Mouse (Mus musculus) midbrain, embryonic 14.5 days (tissue): ENCODE measurements around the gene Sdhd. TPM values are rescaled to one million over a fixed set of nuclear protein-coding genes. Genes with fewer than 3 reads are reported as not detected.
A peak's percentile ranks its signal among the peaks of the same experiment; 100 is the strongest.

Experiments used
- ATAC-seq: fragments of 200-750 bp; cut with Nextera tagmentation; 2 replicates; pipeline ENCODE4 v1.8.0; 2017; ENCODE audit warnings: moderate number of reproducible peaks, moderate library complexity; ENCODE audit not compliant: low FRiP score, low TSS enrichment
- DNase-seq: peaks from one replicate; pipeline ENCODE4 v3.0.0-alpha.2; 2015
- H3K27ac ChIP-seq: fragments of 300-500 bp; sonication (generic); replicated peaks from 2 replicates; pipeline ENCODE4 v1.5.1; 2014; ENCODE audit warnings: mild to moderate bottlenecking, low read depth, low read length, moderate library complexity
- H3K27me3 ChIP-seq: fragments of 300-500 bp; sonication (generic); 2 replicates; pipeline ENCODE4 v1.6.1; 2014; ENCODE audit warnings: low read length, control low read depth, mixed read lengths; ENCODE audit not compliant: control insufficient read depth, insufficient read depth
- H3K36me3 ChIP-seq: fragments of 300-500 bp; sonication (generic); 2 replicates; pipeline ENCODE4 v1.6.1; 2014; ENCODE audit warnings: low read length, control low read depth; ENCODE audit not compliant: control insufficient read depth, insufficient read depth
- H3K4me1 ChIP-seq: fragments of 300-500 bp; sonication (generic); 2 replicates; pipeline ENCODE4 v1.6.1; 2014; ENCODE audit warnings: mild to moderate bottlenecking, antibody characterized with exemption, low read length, control low read depth; ENCODE audit not compliant: control insufficient read depth, insufficient read depth
- H3K4me2 ChIP-seq: fragments of 300-500 bp; sonication (generic); 2 replicates; pipeline ENCODE4 v1.6.1; 2014; ENCODE audit warnings: mild to moderate bottlenecking, low read length, moderate library complexity
- H3K4me3 ChIP-seq: fragments of 300-500 bp; sonication (generic); replicated peaks from 2 replicates; pipeline ENCODE4 v1.5.1; 2014; ENCODE audit warnings: low read depth, low read length
- H3K9ac ChIP-seq: fragments of 300-500 bp; sonication (generic); replicated peaks from 2 replicates; pipeline ENCODE4 v1.6.1; 2014; ENCODE audit warnings: mild to moderate bottlenecking, low read length, moderate library complexity
- H3K9me3 ChIP-seq: fragments of 300-500 bp; sonication (generic); 2 replicates; pipeline ENCODE4 v1.6.1; 2016; ENCODE audit warnings: low read length, control low read depth, mixed read lengths; ENCODE audit not compliant: control insufficient read depth
- WGBS: fragments of 180-500 bp; shearing (Covaris S2); extraction: QIAGEN DNeasy Blood & Tissue Kit; methylation state at CpG from one replicate; pipeline ENCODE4 v1.1.7; 2014; 5-methylcytosine and 5-hydroxymethylcytosine counted together
- polyA plus RNA-seq: library from polyadenylated mRNA; unstranded; fragments of >200 nt; fragmentation: Nextera tagmentation; extraction: Ambion mirVana; gene quantifications from 2 replicates; pipeline ENCODE4 v1.2.1, GENCODE M21; 2014

Gene Sdhd
- polyA plus RNA-seq, 1 experiment from 2014 or later: 234 TPM

DNA sequence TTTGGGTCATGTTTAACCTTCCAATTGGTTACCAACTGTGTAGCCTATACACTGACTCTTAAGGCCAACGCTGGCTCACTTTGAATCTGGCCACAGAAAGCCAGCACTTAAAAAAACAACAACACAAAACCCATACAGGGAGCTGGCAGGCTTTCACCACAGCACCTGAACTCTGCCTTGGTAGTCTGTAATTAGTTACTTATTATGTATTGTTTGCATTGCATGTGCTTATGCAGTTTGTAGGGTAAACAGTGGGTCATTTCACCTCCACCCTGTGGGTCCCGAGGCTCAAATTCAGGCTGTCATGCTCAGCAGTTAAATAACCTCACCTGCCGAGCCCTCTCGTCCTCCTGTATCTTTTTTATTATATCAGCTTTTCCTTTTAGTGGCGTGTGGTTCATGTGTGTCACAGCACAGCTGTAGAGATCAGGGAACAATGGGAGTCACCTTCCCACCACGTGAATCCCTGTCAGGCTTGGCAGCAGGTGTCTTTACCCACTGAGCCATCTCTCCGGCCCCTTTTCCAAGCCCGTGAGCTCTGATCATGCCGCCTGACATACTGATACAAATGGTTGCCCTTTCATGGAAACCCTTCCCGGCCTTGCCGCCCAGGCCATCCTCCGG, 8.7 kb downstream of the Sdhd start:
- peaks cover 50% of the 10 kb centered on the region for H3K36me3 ChIP-seq
- no peak overlapping the region for H3K9ac ChIP-seq
- no peak overlapping the region for H3K4me2 ChIP-seq
- ATAC-seq (no peak), DNase-seq (no peak)
- no peak overlapping the region for H3K4me3 ChIP-seq
- no peaks in the 10 kb centered on the region for H3K27me3 ChIP-seq
- WGBS: 80% methylated on average over 12 of the region's 12 CpGs
- H3K4me1 ChIP-seq: no peaks in the 10 kb centered on the region
- no peak overlapping the region for H3K27ac ChIP-seq
- H3K9me3 ChIP-seq: no peaks in the 10 kb centered on the region

DNA sequence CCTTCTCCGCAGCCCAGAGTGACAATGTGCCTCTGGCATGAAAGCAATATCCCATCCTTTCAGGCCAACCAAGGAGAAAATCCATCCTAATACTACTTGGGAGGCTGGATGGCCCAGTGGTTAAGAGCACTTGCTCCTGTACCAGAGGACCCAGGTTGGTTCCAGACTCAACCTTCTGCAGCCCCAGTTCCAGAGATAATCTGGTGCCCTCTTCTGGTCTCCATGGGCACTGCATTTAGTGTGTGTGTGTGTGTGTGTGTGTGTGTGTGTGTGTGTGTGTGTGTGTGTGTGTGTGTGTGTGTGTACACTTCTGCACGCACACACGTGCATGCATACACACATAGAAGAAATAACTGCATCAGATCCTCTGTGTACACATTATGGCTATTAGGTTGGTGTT, 10.1 kb downstream of the Sdhd start:
- H3K4me2 ChIP-seq: no peak overlapping the region
- H3K4me3 ChIP-seq: no peak overlapping the region
- H3K27ac ChIP-seq: no peak overlapping the region
- H3K4me1 ChIP-seq: no peaks in the 10 kb centered on the region
- no peak overlapping the region for H3K9ac ChIP-seq
- DNase-seq: peak; percentile 45
- H3K27me3 ChIP-seq: no peaks in the 10 kb centered on the region
- ATAC-seq: no peak
- 85% methylated on average over 3 of the region's 3 CpGs for WGBS
- peaks cover 38% of the 10 kb centered on the region for H3K36me3 ChIP-seq
- H3K9me3 ChIP-seq: no peaks in the 10 kb centered on the region

DNA sequence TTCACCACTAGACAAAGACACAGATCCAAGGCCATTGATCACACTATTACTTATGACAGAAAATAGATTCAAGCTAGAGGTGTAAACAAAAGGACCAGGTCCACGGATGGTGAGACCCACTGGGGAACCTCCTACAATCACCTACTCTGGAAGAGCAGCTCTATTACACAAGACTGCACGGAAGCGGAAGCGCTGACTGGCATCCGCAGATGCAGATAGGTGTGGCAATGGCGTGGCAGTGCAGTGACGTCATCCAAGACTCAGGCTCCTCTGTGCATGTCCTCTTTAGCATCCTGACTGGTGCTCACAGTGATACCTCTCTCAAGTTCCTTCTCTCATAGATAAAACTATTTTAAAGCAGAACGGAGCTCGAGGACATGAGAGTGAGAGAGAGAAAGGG, 10.7 kb downstream of the Sdhd start:
- Histone ChIP-seq H3K4me3 (no peak overlapping the region), H3K27me3 (no peaks in the 10 kb centered on the region), H3K9me3 (no peaks in the 10 kb centered on the region), H3K4me2 (no peak overlapping the region), H3K4me1 (no peaks in the 10 kb centered on the region), H3K27ac (no peak overlapping the region), H3K9ac (no peak overlapping the region), H3K36me3 (peaks cover 32% of the 10 kb centered on the region)
- 86% methylated on average over 9 of the region's 9 CpGs for WGBS
- DNase-seq (no peak), ATAC-seq (no peak)

- Histone ChIP-seq H3K27ac (no peak overlapping the region), H3K9me3 (no peaks in the 10 kb centered on the region), H3K4me3 (no peak overlapping the region), H3K4me1 (no peaks in the 10 kb centered on the region), H3K9ac (no peak overlapping the region), H3K36me3 (peaks cover 14% of the 10 kb centered on the region), H3K4me2 (no peak overlapping the region), H3K27me3 (no peaks in the 10 kb centered on the region)
- ATAC-seq (no peak), DNase-seq (no peak)
- WGBS: 77% methylated on average over 10 of the region's 10 CpGs
These were observed 12.6 kb downstream of the Sdhd start for GRCm38 (mm10) chr9:50590856-50591518.

DNA sequence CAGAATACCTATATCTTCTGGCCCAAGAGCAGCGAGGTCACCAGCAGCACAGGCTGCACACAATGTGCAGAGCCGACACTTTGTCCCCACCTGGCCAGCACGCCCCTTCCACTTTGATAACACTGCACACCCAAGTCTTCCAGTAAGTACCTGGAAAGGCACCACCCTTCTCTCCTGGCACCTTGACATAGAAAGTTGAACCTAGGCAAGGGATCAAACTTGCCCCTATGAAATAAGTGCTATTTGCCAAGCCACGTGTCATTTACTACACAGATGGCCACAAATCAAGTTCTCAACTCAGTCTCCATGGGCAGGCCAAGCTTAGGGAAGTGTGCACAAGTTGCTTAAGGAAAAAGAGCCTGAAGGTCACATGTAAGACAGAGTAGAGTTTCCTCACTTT, 16.7 kb downstream of the Sdhd start:
- 80% methylated on average over 4 of the region's 4 CpGs for WGBS

DNA sequence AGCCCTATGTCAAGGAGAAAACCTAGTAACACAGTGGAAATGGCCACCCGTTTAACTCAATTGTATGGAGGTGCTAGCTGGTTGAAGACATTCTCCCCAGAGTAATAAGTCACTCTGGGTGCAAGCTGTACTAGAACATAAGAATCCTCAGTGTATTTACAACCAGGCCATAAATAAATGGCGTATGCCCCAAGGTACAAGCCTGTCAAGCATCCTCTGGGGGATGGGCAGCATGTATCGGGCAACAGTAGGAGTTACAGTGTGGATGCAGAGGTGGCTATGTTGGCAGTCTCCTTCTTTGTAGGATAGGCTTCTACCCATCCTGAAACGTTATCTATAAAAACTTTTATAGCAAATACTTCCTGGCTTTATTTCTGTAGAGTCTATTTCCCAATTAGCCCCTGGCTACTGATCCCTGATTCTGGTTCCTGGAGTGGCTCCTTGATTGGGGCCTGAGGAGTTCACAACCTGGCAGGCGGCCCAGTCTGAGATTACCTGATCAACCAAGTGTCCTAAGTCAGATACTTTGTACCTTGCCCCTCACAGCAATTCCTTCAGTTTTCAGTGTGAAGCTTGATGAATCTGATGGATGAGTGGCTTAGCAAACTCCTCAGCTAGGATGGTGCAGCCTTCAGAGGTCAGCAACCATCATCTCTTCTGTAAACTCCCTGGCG, 18.3 kb downstream of the Sdhd start:
- H3K4me3 ChIP-seq: no peak overlapping the region
- no peaks in the 10 kb centered on the region for H3K4me1 ChIP-seq
- no peak for DNase-seq
- H3K27ac ChIP-seq: no peak overlapping the region
- WGBS: 85% methylated on average over 6 of the region's 6 CpGs
- H3K27me3 ChIP-seq: no peaks in the 10 kb centered on the region
- no peaks in the 10 kb centered on the region for H3K36me3 ChIP-seq
- H3K9me3 ChIP-seq: no peaks in the 10 kb centered on the region
- no peak overlapping the region for H3K9ac ChIP-seq
- ATAC-seq: no peak
- H3K4me2 ChIP-seq: no peak overlapping the region

More for the DNA sequence above, 16.7 kb downstream of the Sdhd start:
- H3K27me3 ChIP-seq: no peaks in the 10 kb centered on the region
- H3K4me2 ChIP-seq: no peak overlapping the region
- DNase-seq: no peak
- no peaks in the 10 kb centered on the region for H3K36me3 ChIP-seq
- H3K9me3 ChIP-seq: no peaks in the 10 kb centered on the region
- H3K4me1 ChIP-seq: no peaks in the 10 kb centered on the region
- no peak overlapping the region for H3K4me3 ChIP-seq
- no peak overlapping the region for H3K27ac ChIP-seq
- ATAC-seq: no peak
- no peak overlapping the region for H3K9ac ChIP-seq

- ATAC-seq: no peak
- no peaks in the 10 kb centered on the region for H3K27me3 ChIP-seq
- H3K4me2 ChIP-seq: no peak overlapping the region
- no peaks in the 10 kb centered on the region for H3K9me3 ChIP-seq
- 4% methylated on average over 4 of the region's 4 CpGs for WGBS
- H3K4me3 ChIP-seq: no peak overlapping the region
- DNase-seq: no peak
- no peak overlapping the region for H3K9ac ChIP-seq
- H3K36me3 ChIP-seq: no peaks in the 10 kb centered on the region
- no peak overlapping the region for H3K27ac ChIP-seq
- H3K4me1 ChIP-seq: no peaks in the 10 kb centered on the region
These were observed 23.2 kb downstream of the Sdhd start for GRCm38 (mm10) chr9:50580370-50580769.

GRCm38 (mm10) chr9:50569599-50570525, 33.8 kb downstream of the Sdhd start:
- 83% methylated on average over 10 of the region's 10 CpGs for WGBS
- ATAC-seq: no peak
- no peak for DNase-seq
- no peak overlapping the region for H3K4me2 ChIP-seq
- H3K36me3 ChIP-seq: no peaks in the 10 kb centered on the region
- no peaks in the 10 kb centered on the region for H3K4me1 ChIP-seq
- H3K27ac ChIP-seq: no peak overlapping the region
- no peaks in the 10 kb centered on the region for H3K9me3 ChIP-seq
- H3K4me3 ChIP-seq: no peak overlapping the region
- no peak overlapping the region for H3K9ac ChIP-seq
- H3K27me3 ChIP-seq: no peaks in the 10 kb centered on the region
